Mouse (Mus musculus): ENCODE data around the gene Arfip2.

GRCm38 (mm10) chr7:105641936-105642335 lies 1.7 kb upstream of the Arfip2 start:
- TF ChIP-seq CTCF (conservative IDR thresholded peaks at IDR 0.05; ENCODE audit: low read length) (no peak), POU5F1 (IDR thresholded peaks at IDR 0.05; ENCODE audit: borderline replicate concordance, low read length) (no peak)
